Mouse (Mus musculus): ENCODE data around the gene 1700125H20Rik. TPM values are rescaled to one million over a fixed set of nuclear protein-coding genes. Genes with fewer than 3 reads are reported as not detected.

The 1700125H20Rik gene
- total and polyA plus RNA-seq, 2 experiments, result not detected

- WGBS, result 91% methylated on average over 3 of the region's 3 CpGs
- TF ChIP-seq POLR2A (IDR thresholded peaks at IDR 0.05; ENCODE audit: extremely low read depth, insufficient read depth, low read length) (no peak), CTCF (IDR thresholded peaks at IDR 0.05; ENCODE audit: low read depth, low read length) (no peak)
- peaks cover 34% of the 10 kb centered on the region for H3K36me3 ChIP-seq (ENCODE audit: control insufficient read depth, insufficient read depth, low read length)
Observed at GRCm38 (mm10) chr11:85214679-85215078, 44.5 kb downstream of the 1700125H20Rik start.

GRCm38 (mm10) chr11:85219014-85219413 lies 48.8 kb downstream of the 1700125H20Rik start:
- Histone ChIP-seq H3K4me3 (ENCODE audit: insufficient read depth, low read depth, low read length) (no peak overlapping the region), H3K27ac (replicated peaks; ENCODE audit: insufficient read depth, low read depth, low read length) (no peak overlapping the region), H3K9ac (ENCODE audit: low read depth, low read length) (no peak overlapping the region), H3K27me3 (ENCODE audit: control insufficient read depth, insufficient read depth, low read length) (no peaks in the 10 kb centered on the region), H3K36me3 (ENCODE audit: control insufficient read depth, insufficient read depth, low read length) (peaks cover 15% of the 10 kb centered on the region), H3K4me1 (ENCODE audit: control insufficient read depth, insufficient read depth, low read length) (peaks cover 4% of the 10 kb centered on the region), H3K79me2 (ENCODE audit: control insufficient read depth, insufficient read depth, low read length) (peaks cover 22% of the 10 kb centered on the region)
- no peak for DNase-seq (ENCODE audit: extremely low read depth, low read depth, low spot score)
- 90% methylated on average over 3 of the region's 3 CpGs for WGBS
- TF ChIP-seq POLR2A (IDR thresholded peaks at IDR 0.05; ENCODE audit: extremely low read depth, insufficient read depth, low read length), result no peak
- no peak for TF ChIP-seq CTCF (IDR thresholded peaks at IDR 0.05; ENCODE audit: low read depth, low read length)

More at GRCm38 (mm10) chr11:85214679-85215078, 44.5 kb downstream of the 1700125H20Rik start:
- Histone ChIP-seq H3K4me1 (ENCODE audit: control insufficient read depth, insufficient read depth, low read length) (no peaks in the 10 kb centered on the region), H3K9ac (ENCODE audit: low read depth, low read length) (no peak overlapping the region), H3K4me3 (ENCODE audit: insufficient read depth, low read depth, low read length) (no peak overlapping the region), H3K27me3 (ENCODE audit: control insufficient read depth, insufficient read depth, low read length) (no peaks in the 10 kb centered on the region), H3K79me2 (ENCODE audit: control insufficient read depth, insufficient read depth, low read length) (peaks cover 2% of the 10 kb centered on the region; the same call in 1 of the 2 replicates), H3K27ac (replicated peaks; ENCODE audit: insufficient read depth, low read depth, low read length) (no peak overlapping the region)
- no peak for DNase-seq (ENCODE audit: extremely low read depth, low read depth, low spot score)

GRCm38 (mm10) chr11:85222561-85222960 lies 52.4 kb downstream of the 1700125H20Rik start:
- WGBS, result 93% methylated on average over 6 of the region's 6 CpGs
- H3K4me3 ChIP-seq (ENCODE audit: insufficient read depth, low read depth, low read length), result no peak overlapping the region
- peaks cover 34% of the 10 kb centered on the region for H3K79me2 ChIP-seq (ENCODE audit: control insufficient read depth, insufficient read depth, low read length)
- peak; percentile 12 for DNase-seq (ENCODE audit: extremely low read depth, low read depth, low spot score)
- no peaks in the 10 kb centered on the region; the same call in 1 of the 2 replicates for H3K36me3 ChIP-seq (ENCODE audit: control insufficient read depth, insufficient read depth, low read length)
- H3K27me3 ChIP-seq (ENCODE audit: control insufficient read depth, insufficient read depth, low read length), result no peaks in the 10 kb centered on the region
- no peak overlapping the region for H3K9ac ChIP-seq (ENCODE audit: low read depth, low read length)
- H3K4me1 ChIP-seq (ENCODE audit: control insufficient read depth, insufficient read depth, low read length), result peaks cover 9% of the 10 kb centered on the region
- H3K27ac ChIP-seq (replicated peaks; ENCODE audit: insufficient read depth, low read depth, low read length), result no peak overlapping the region
- TF ChIP-seq CTCF (IDR thresholded peaks at IDR 0.05; ENCODE audit: low read depth, low read length) (no peak), POLR2A (IDR thresholded peaks at IDR 0.05; ENCODE audit: extremely low read depth, insufficient read depth, low read length) (no peak)

- Histone ChIP-seq H3K79me2 (ENCODE audit: control insufficient read depth, insufficient read depth, low read length) (peaks cover 38% of the 10 kb centered on the region), H3K27me3 (ENCODE audit: control insufficient read depth, insufficient read depth, low read length) (no peaks in the 10 kb centered on the region), H3K36me3 (ENCODE audit: control insufficient read depth, insufficient read depth, low read length) (no peaks in the 10 kb centered on the region; the same call in 1 of the 2 replicates), H3K4me1 (ENCODE audit: control insufficient read depth, insufficient read depth, low read length) (peaks cover 11% of the 10 kb centered on the region), H3K4me3 (ENCODE audit: insufficient read depth, low read depth, low read length) (no peak overlapping the region), H3K9ac (ENCODE audit: low read depth, low read length) (no peak overlapping the region), H3K27ac (replicated peaks; ENCODE audit: insufficient read depth, low read depth, low read length) (no peak overlapping the region)
- peak; percentile 73 for DNase-seq (ENCODE audit: extremely low read depth, low read depth, low spot score)
- no peak for TF ChIP-seq POLR2A (IDR thresholded peaks at IDR 0.05; ENCODE audit: extremely low read depth, insufficient read depth, low read length)
- TF ChIP-seq CTCF (IDR thresholded peaks at IDR 0.05; ENCODE audit: low read depth, low read length), result no peak
- 62% methylated on average over 3 of the region's 3 CpGs for WGBS
Observed at GRCm38 (mm10) chr11:85223248-85223647, 53.0 kb downstream of the 1700125H20Rik start.

Other genes with a start within 250 kb of the 1700125H20Rik start
- gene Car4, start 212.6 kb upstream of the 1700125H20Rik start, total RNA-seq (2014; rRNA removed), result not detected in 2 replicates
- 0.09 and 0.13 TPM in 2 replicates for gene Car4, start 212.6 kb upstream of the 1700125H20Rik start, polyA plus RNA-seq (2012; rRNA removed)
- gene Usp32, start 30.2 kb upstream of the 1700125H20Rik start, total RNA-seq (2014; rRNA removed), result 24.3 and 28.7 TPM in 2 replicates
- gene Usp32, start 30.2 kb upstream of the 1700125H20Rik start, polyA plus RNA-seq (2012; rRNA removed), result 3.2 and 4.3 TPM in 2 replicates
- gene Appbp2, start 64.7 kb downstream of the 1700125H20Rik start, total RNA-seq (2014; rRNA removed), result 10.5 and 11.6 TPM in 2 replicates
- gene Appbp2, start 64.7 kb downstream of the 1700125H20Rik start, polyA plus RNA-seq (2012; rRNA removed), result 5.2 and 5.5 TPM in 2 replicates
- gene Ppm1d, start 140.8 kb downstream of the 1700125H20Rik start, total RNA-seq (2014; rRNA removed), result 2.8 and 3.1 TPM in 2 replicates
- gene Ppm1d, start 140.8 kb downstream of the 1700125H20Rik start, polyA plus RNA-seq (2012; rRNA removed), result 1.5 and 1.7 TPM in 2 replicates
- gene Bcas3, start 182.8 kb downstream of the 1700125H20Rik start, total RNA-seq (2014; rRNA removed), result 21.4 and 25.4 TPM in 2 replicates
- gene Bcas3, start 182.8 kb downstream of the 1700125H20Rik start, polyA plus RNA-seq (2012; rRNA removed), result 16.5 and 19.5 TPM in 2 replicates